ENCODE assay signal across 8 mouse cellular contexts in the genomic region with DNA sequence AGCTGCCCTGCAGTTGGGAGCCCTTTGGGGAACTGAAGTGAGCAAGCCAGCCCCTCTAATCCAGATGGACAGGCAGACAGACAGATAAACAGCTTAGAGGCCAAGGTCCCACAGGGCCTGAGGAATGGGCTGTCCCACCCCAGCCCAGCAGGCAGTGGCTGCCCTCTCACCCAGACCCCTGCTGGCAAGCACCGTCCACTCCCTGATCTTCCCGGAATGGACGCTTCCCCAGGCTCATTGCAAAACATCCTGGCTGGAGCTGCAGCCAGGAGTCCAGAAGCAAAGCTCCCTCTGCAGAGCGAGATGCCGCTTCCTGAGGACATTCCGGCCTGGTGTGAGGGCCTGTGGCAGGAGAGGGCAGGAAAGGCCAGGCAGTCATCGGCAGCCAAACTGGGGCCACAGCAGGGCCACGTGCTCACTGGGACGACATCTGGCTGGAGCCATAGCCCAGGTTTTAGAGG.
DNase-seq lines count a peak whose midpoint lies in the region; ATAC-seq and TF ChIP-seq lines count a peak whose summit lies in the region.

No protein-coding gene starts in this region.

- ATAC-seq in intestine, postnatal 0 days, result no peak
- ATAC-seq in liver, embryonic 16.5 days (ENCODE audit: low read depth), result peak; percentile 67
- ATAC-seq in granulocyte monocyte progenitor cell, adult 5-6 weeks (replicated peaks; ENCODE audit: poor library complexity, severe bottlenecking), result no peak

- H3K9ac ChIP-seq in intestine, postnatal 0 days (ENCODE audit: low read depth, low read length), result no peak overlapping the region
- H3K9ac ChIP-seq in liver, embryonic 16.5 days (ENCODE audit: low read depth, low read length), result no peak overlapping the region

- H3K36me3 ChIP-seq in intestine, postnatal 0 days (ENCODE audit: control insufficient read depth, insufficient read depth), result no peaks in the 10 kb centered on the region
- no peaks in the 10 kb centered on the region for H3K36me3 ChIP-seq in liver, embryonic 16.5 days (ENCODE audit: control insufficient read depth, insufficient read depth)

- peaks cover 23% of the 10 kb centered on the region for H3K4me1 ChIP-seq in intestine, postnatal 0 days (replicated peaks; ENCODE audit: control insufficient read depth, insufficient read depth, low read length)
- peaks cover 4% of the 10 kb centered on the region; the same call in 1 of the 2 replicates for H3K4me1 ChIP-seq in liver, embryonic 16.5 days (ENCODE audit: control insufficient read depth, low read depth, low read length)

- H3K27me3 ChIP-seq in intestine, postnatal 0 days (replicated peaks; ENCODE audit: control insufficient read depth, insufficient read depth, low read length), result no peaks in the 10 kb centered on the region
- no peaks in the 10 kb centered on the region for H3K27me3 ChIP-seq in liver, embryonic 16.5 days (ENCODE audit: control insufficient read depth, insufficient read depth, low read depth, low read length)

- TF ChIP-seq CTCF in intestine, postnatal 0 days (IDR thresholded peaks at IDR 0.05; ENCODE audit: low read depth), result peak; percentile 64

- no peaks in the 10 kb centered on the region for H3K9me3 ChIP-seq in intestine, postnatal 0 days (ENCODE audit: control insufficient read depth)
- no peaks in the 10 kb centered on the region for H3K9me3 ChIP-seq in liver, embryonic 16.5 days (replicated peaks; ENCODE audit: control insufficient read depth, low read length)

- peak overlapping the region; percentile 43 for H3K27ac ChIP-seq in intestine, postnatal 0 days (ENCODE audit: low read depth, low read length)
- H3K27ac ChIP-seq in liver, embryonic 16.5 days (ENCODE audit: low read length), result no peak overlapping the region

- H3K4me2 ChIP-seq in intestine, postnatal 0 days (replicated peaks; ENCODE audit: low read depth), result no peak overlapping the region
- H3K4me2 ChIP-seq in liver, embryonic 16.5 days (ENCODE audit: low read depth, low read length), result no peak overlapping the region

- peak; percentile 82 for DNase-seq in MN1 (ENCODE audit: low spot score)
- DNase-seq in embryo, embryonic 10.5 days (ENCODE audit: low spot score), result peak; percentile 67
- DNase-seq in heart, adult 18-20 months, result peak; percentile 90 to 96
- DNase-seq in ovary, adult 18-20 months (ENCODE audit: low spot score), result peak; percentile 72
- no peak for DNase-seq in frontal cortex, postnatal 36 days (ENCODE audit: low spot score in 2 of 2)

- H3K4me3 ChIP-seq in intestine, postnatal 0 days (ENCODE audit: low read depth, low read length), result no peak overlapping the region
- no peak overlapping the region for H3K4me3 ChIP-seq in liver, embryonic 16.5 days (ENCODE audit: low read depth, low read length)

- WGBS in intestine, postnatal 0 days, result 17% methylated on average over 9 of the region's 9 CpGs
- 34% methylated on average over 9 of the region's 9 CpGs for WGBS in liver, embryonic 16.5 days (ENCODE audit: insufficient replicate concordance)

Comparison
In these comparisons a context has a peak if more than half of its experiments do, and no peak if none do; other contexts are left out.
1. DNase-seq: peak in MN1 (single experiment), embryo, embryonic 10.5 days (single experiment), heart, adult 18-20 months (2 of 2) and ovary, adult 18-20 months (single experiment); none in frontal cortex, postnatal 36 days (0 of 2).